Mouse (Mus musculus) C2C12 (cell line): ENCODE measurements around the gene Fry. TPM values are rescaled to one million over a fixed set of nuclear protein-coding genes. Genes with fewer than 3 reads are reported as not detected.

Experiments used
- H3K27me3 ChIP-seq: one replicate; pipeline ENCODE4 v1.6.1; 2011; ENCODE audit not compliant: control insufficient read depth, insufficient read depth, insufficient read length
- H3K36me3 ChIP-seq: one replicate; pipeline ENCODE4 v1.6.1; 2011; ENCODE audit not compliant: control insufficient read depth, insufficient read depth
- H3K4me3 ChIP-seq: one replicate; pipeline ENCODE4 v1.5.1; 2011; ENCODE audit warnings: mild to moderate bottlenecking, control low read depth; ENCODE audit not compliant: poor library complexity, insufficient read depth, severe bottlenecking
- H3K79me2 ChIP-seq: one replicate; pipeline ENCODE4 v1.6.1; 2011; ENCODE audit not compliant: control insufficient read depth, insufficient read depth
- H3K79me3 ChIP-seq: one replicate; pipeline ENCODE4 v1.6.1; 2011; ENCODE audit warnings: low read depth, control low read depth
- H3ac ChIP-seq: one replicate; pipeline ENCODE3; 2011; ENCODE audit warnings: low read depth; ENCODE audit not compliant: control insufficient read depth, insufficient read length
- CEBPB ChIP-seq: IDR thresholded peaks from one replicate; pipeline ENCODE4 v1.6.1; 2011; ENCODE audit warnings: low read depth, mild to moderate bottlenecking, control low read depth, moderate library complexity
- CTCF ChIP-seq: IDR thresholded peaks from one replicate; pipeline ENCODE4 v1.5.1; 2011; ENCODE audit not compliant: control insufficient read depth, insufficient read depth, insufficient read length
- FOSL1 ChIP-seq: IDR thresholded peaks from one replicate; pipeline ENCODE4 v1.8.0; 2011; ENCODE audit warnings: mild to moderate bottlenecking, low read length; ENCODE audit not compliant: poor library complexity, insufficient read depth, severe bottlenecking
- MAX ChIP-seq: IDR thresholded peaks from one replicate; pipeline ENCODE4 v1.6.1; 2011; ENCODE audit warnings: mild to moderate bottlenecking, control low read depth
- MYOD1 ChIP-seq: IDR thresholded peaks from one replicate; pipeline ENCODE4 v1.6.1; 2011; ENCODE audit warnings: low read depth; ENCODE audit not compliant: control insufficient read depth, insufficient read length
- MYOG ChIP-seq: IDR thresholded peaks from one replicate; pipeline ENCODE4 v1.6.1; 2011; ENCODE audit not compliant: control insufficient read depth, insufficient read length; ENCODE audit errors: extremely low read depth
- USF1 ChIP-seq: IDR thresholded peaks from one replicate; pipeline ENCODE4 v1.6.1; 2011; ENCODE audit warnings: low read depth, mild to moderate bottlenecking, control low read depth, moderate library complexity
- polyA plus RNA-seq: library from polyadenylated mRNA; unstranded; fragments of >200 nt; fragmentation: generic; extraction: Trizol; gene quantifications from one replicate; pipeline ENCODE4 v1.2.1, GENCODE M21; 2012; ENCODE audit warnings: missing spikeins

Gene Fry
- polyA plus RNA-seq, 1 experiment = 0.25 TPM

DNA sequence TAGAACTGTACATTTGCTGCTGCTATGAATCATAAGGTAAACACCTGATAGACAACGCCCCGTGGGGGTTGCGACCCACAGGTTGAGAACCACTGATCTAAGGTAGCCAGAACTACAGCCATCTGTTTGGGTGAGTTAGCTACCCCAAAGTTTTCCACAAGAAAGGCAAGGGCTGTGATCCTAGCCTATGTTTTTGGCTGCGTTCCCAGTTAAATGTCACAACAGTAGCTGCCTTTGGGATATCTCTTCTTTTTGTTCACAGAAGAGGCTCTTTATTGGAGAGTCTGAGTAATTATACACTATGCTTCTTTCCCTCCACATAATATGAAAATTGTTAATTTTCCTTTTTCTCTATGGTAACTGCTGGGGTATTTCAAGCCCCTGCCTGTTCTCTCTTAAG is 3.7 kb upstream of the Fry start:
- H3K79me3 ChIP-seq = no peaks in the 10 kb centered on the region
- H3K4me3 ChIP-seq = no peak overlapping the region
- no peaks in the 10 kb centered on the region for H3K79me2 ChIP-seq
- H3K27me3 ChIP-seq = no peaks in the 10 kb centered on the region
- no peak for TF ChIP-seq CTCF
- no peak for TF ChIP-seq MAX
- TF ChIP-seq USF1 = no peak
- no peak for TF ChIP-seq FOSL1
- TF ChIP-seq CEBPB = no peak
- no peak for TF ChIP-seq MYOG
- no peak for TF ChIP-seq MYOD1
- no peaks in the 10 kb centered on the region for H3K36me3 ChIP-seq
- H3ac ChIP-seq = no peak overlapping the region

DNA sequence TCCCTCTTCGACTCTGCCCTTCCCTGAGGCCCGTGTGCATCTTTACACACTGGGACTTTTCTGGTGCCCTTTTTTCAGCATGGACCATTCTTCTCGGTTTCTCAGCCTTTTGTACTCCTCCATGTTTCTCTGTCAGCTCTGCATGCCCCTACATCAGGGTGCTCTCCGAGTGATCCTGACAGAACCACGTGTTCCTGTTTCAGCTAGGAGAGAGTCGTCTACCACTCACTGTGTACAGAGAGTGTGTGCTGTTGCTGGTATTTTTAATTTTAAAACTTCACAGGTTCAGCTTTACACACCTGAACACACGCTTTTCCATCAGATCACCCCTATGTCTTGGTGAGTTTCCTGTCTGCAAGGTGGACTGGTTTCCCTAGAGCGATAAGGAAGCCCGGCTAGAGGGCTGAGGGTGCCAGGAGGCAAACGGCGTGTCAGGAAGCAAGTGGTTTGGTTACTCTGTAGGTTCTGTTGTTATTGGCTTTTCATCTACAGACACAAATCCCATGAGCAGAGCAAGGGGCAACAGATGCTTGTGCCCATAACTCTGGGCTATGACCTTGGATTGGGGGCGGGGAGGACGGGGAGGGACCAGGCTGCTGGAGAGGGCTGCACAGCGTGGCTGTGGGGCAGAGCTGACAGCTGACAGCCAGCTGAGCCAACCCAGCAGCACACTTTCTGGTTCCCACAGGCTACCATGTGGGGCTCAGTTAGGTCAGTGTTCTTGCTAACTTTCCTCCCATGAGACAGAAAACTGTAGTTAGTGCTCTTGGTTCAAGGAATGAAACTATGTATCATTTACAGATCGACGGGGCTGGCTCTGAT is 3.0 kb upstream of the Fry start:
- Histone ChIP-seq H3K4me3 (no peak overlapping the region), H3K27me3 (no peaks in the 10 kb centered on the region), H3K36me3 (no peaks in the 10 kb centered on the region), H3ac (no peak overlapping the region), H3K79me2 (no peaks in the 10 kb centered on the region), H3K79me3 (no peaks in the 10 kb centered on the region)
- no peak for TF ChIP-seq MYOD1
- TF ChIP-seq CEBPB = no peak
- no peak for TF ChIP-seq USF1
- TF ChIP-seq MYOG = no peak
- TF ChIP-seq FOSL1 = no peak
- no peak for TF ChIP-seq CTCF
- TF ChIP-seq MAX = no peak

DNA sequence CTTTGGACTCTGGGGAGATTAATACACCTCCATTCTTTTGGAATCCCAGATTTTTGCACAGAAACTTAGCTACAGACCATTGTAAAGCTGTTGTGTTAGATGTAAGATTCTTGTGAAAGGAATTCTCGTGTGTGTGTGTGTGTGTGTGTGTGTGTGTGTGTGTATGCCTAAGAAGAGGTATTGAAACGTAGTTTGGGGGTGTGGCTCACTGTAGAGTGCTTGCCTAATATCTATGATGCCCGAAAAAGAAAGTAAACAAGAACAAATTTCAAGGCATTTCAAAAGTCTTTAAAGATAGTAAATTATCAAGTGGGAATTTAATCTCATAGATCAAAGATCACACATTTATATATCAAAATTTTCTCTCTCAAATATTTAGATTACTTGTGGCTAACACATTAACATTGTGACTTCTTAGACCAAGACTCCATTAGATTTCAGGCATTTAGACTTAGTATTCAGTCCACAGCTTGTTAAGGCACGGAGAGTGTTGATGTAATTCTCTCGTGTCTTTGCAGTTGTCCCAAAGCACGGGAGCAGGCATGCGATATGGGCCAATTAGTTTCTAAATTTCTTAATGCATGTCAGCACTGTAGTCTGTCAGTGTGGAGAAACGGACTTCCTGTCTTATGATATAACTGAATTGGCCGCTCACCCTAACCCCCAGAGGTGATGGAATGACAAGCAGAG is 2.1 kb upstream of the Fry start:
- no peak overlapping the region for H3K4me3 ChIP-seq
- H3K79me3 ChIP-seq = no peaks in the 10 kb centered on the region
- H3K79me2 ChIP-seq = no peaks in the 10 kb centered on the region
- H3K27me3 ChIP-seq = no peaks in the 10 kb centered on the region
- no peak overlapping the region for H3ac ChIP-seq
- TF ChIP-seq MYOD1 (no peak), USF1 (no peak), CTCF (no peak), FOSL1 (no peak), MYOG (no peak), MAX (no peak), CEBPB (no peak)
- no peaks in the 10 kb centered on the region for H3K36me3 ChIP-seq

DNA sequence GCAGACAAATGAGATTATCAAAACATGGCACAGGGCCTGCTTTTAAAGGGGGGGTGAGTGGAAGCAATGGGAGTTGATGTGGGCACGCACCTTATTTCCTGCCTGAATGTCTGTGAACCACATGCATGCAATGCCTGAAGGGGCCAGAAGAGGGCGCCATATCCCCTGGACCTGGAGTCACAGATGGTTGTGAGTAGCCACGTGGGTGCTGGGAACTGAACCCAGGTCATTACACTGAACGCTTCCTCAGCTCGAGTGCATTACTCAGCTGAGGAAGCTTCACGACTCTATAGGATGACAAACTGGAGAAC is 1.6 kb upstream of the Fry start:
- TF ChIP-seq CEBPB (no peak), FOSL1 (no peak), MYOD1 (no peak), MAX (no peak), CTCF (no peak), MYOG (no peak), USF1 (no peak)

GRCm38 (mm10) chr5:150118124-150118454 is 356 bp upstream of the Fry start:
- Histone ChIP-seq H3K27me3 (no peaks in the 10 kb centered on the region), H3K4me3 (no peak overlapping the region), H3K79me3 (no peaks in the 10 kb centered on the region), H3K36me3 (no peaks in the 10 kb centered on the region), H3K79me2 (no peaks in the 10 kb centered on the region), H3ac (no peak overlapping the region)
- no peak for TF ChIP-seq MYOG
- TF ChIP-seq FOSL1 = no peak
- TF ChIP-seq USF1 = no peak

More for the DNA sequence above, 1.6 kb upstream of the Fry start:
- no peak overlapping the region for H3K4me3 ChIP-seq
- no peaks in the 10 kb centered on the region for H3K79me3 ChIP-seq
- H3K27me3 ChIP-seq = no peaks in the 10 kb centered on the region
- H3ac ChIP-seq = no peak overlapping the region
- no peaks in the 10 kb centered on the region for H3K79me2 ChIP-seq
- H3K36me3 ChIP-seq = no peaks in the 10 kb centered on the region

- no peaks in the 10 kb centered on the region for H3K79me3 ChIP-seq
- TF ChIP-seq MYOD1 (no peak), MAX (no peak), FOSL1 (no peak), CEBPB (no peak), CTCF (no peak), USF1 (no peak), MYOG (no peak)
- no peaks in the 10 kb centered on the region for H3K36me3 ChIP-seq
- no peak overlapping the region for H3ac ChIP-seq
- no peak overlapping the region for H3K4me3 ChIP-seq
- H3K79me2 ChIP-seq = no peaks in the 10 kb centered on the region
- H3K27me3 ChIP-seq = no peaks in the 10 kb centered on the region
Measured at GRCm38 (mm10) chr5:150120676-150121075, 2.2 kb downstream of the Fry start.
